Mouse (Mus musculus) small intestine, adult 2 months (tissue): ENCODE data around the gene Ubtf. TPM values are rescaled to one million over a fixed set of nuclear protein-coding genes. Genes with fewer than 3 reads are reported as not detected.

Experiments used
- H3K27ac ChIP-seq: fragments of 200-500 bp; 2 replicates; pipeline ENCODE4 v1.5.1; 2012; ENCODE audit warnings: low read depth, low read length, control low read depth, inconsistent platforms; ENCODE audit not compliant: insufficient read depth
- H3K27me3 ChIP-seq: fragments of 200-500 bp; 2 replicates; pipeline ENCODE4 v1.6.1; 2012; ENCODE audit warnings: mild to moderate bottlenecking, moderate library complexity, low read length, inconsistent platforms; ENCODE audit not compliant: control insufficient read depth, insufficient read depth
- H3K36me3 ChIP-seq: fragments of 200-500 bp; 2 replicates; pipeline ENCODE4 v1.6.1; 2012; ENCODE audit warnings: mild to moderate bottlenecking, low read length, control low read depth, inconsistent platforms; ENCODE audit not compliant: control insufficient read depth, insufficient read depth
- H3K4me1 ChIP-seq: fragments of 200-500 bp; 2 replicates; pipeline ENCODE4 v1.6.1; 2012; ENCODE audit warnings: low read length, inconsistent platforms, mixed read lengths; ENCODE audit not compliant: control insufficient read depth, insufficient read depth, insufficient read length
- H3K4me3 ChIP-seq: fragments of 200-500 bp; 2 replicates; pipeline ENCODE4 v1.5.1; 2012; ENCODE audit warnings: low read depth, mild to moderate bottlenecking, control low read depth, inconsistent platforms, low read length, moderate library complexity
- CTCF ChIP-seq: fragments of 200-500 bp; IDR thresholded peaks from 2 replicates; pipeline ENCODE4 v1.5.1; 2012; ENCODE audit warnings: low read depth, mild to moderate bottlenecking, control low read depth, inconsistent platforms, low read length, moderate library complexity, mixed read lengths; ENCODE audit not compliant: insufficient replicate concordance, insufficient read length; ENCODE audit errors: extremely low read depth
- POLR2A ChIP-seq: fragments of 200-500 bp; IDR thresholded peaks from 2 replicates; pipeline ENCODE4 v1.6.1; 2012; ENCODE audit warnings: low read depth, mild to moderate bottlenecking, control low read depth, inconsistent platforms, low read length, moderate library complexity
- WGBS: fragments of 180-500 bp; shearing (Covaris S2); methylation state at CpG from one replicate; pipeline ENCODE4 v1.1.7; 2018; 5-methylcytosine and 5-hydroxymethylcytosine counted together
- polyA plus RNA-seq: library from polyadenylated mRNA; depleted of rRNA; stranded (reverse); fragments of >200 nt; gene quantifications from 2 replicates; pipeline ENCODE4 v1.2.3, GENCODE M21; 2012

Gene Ubtf
- polyA plus RNA-seq, 1 experiment = 17.6 TPM

- TF ChIP-seq CTCF = no peak
- no peak for TF ChIP-seq POLR2A
- Histone ChIP-seq H3K4me1 (peaks cover 3% of the 10 kb centered on the region; the same call in 1 of the 2 replicates), H3K4me3 (no peak overlapping the region), H3K27me3 (no peaks in the 10 kb centered on the region), H3K36me3 (peaks cover 22% of the 10 kb centered on the region), H3K27ac (no peak overlapping the region)
- WGBS = 47% methylated on average over 2 of the region's 2 CpGs
Measured at GRCm38 (mm10) chr11:102304141-102304540, 15.4 kb downstream of the Ubtf start.

GRCm38 (mm10) chr11:102299839-102300238, 19.7 kb downstream of the Ubtf start:
- no peaks in the 10 kb centered on the region for H3K36me3 ChIP-seq
- TF ChIP-seq CTCF (no peak; the same call in 1 of the 2 replicates), POLR2A (no peak)
- no peak overlapping the region for H3K27ac ChIP-seq
- H3K27me3 ChIP-seq = no peaks in the 10 kb centered on the region
- 6% methylated on average over 1 of the region's 1 CpGs for WGBS
- H3K4me1 ChIP-seq = peaks cover 6% of the 10 kb centered on the region; the same call in 1 of the 2 replicates
- no peak overlapping the region for H3K4me3 ChIP-seq

DNA sequence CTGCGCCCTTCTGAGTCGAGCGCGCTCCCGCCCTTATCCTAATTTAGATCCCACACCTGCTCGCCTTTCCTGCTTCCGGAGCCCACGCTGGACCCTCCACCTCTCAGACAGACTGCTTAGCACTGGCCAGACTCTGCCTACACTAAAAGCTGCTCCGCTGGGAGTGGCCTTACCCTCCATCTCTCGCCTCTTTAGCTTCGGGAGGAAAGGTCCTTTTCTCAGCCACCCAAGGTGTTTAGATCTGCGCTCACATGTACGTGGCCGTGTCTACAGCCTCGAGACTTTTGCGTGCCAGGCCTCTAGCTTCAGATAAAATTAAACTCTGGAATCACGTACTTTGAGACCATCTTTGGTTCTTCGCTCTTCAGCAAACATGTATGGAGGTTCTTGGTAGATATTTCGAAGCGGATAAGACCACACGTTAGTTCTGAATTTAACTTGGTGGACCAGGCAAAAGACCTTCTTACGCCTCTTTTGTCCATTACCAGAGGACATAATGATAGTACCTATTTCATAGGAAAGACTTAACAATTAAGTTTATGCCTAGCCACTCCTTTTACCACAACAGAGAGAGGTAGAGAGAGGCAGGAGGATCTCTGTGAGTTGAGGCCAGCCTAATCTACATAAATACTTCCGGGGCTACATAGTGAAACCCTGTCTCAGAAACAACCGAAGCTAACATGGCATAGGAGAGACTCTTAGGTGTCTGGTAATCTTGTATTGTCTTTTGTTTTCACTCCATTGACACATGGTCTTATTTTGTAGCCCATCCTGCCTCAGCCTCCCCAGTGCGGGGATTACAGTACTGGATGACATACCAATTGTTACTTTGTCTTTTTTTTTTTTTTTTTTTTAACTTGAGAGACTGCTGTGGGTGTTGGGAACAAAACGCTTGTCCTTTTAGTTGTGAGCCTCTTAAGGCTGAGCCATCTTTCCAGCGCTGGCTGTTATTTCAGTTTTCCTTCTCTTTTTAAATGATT, 21.7 kb downstream of the Ubtf start:
- H3K27ac ChIP-seq = peak overlapping the region; percentile 89
- no peaks in the 10 kb centered on the region for H3K27me3 ChIP-seq
- H3K4me1 ChIP-seq = peaks cover 7% of the 10 kb centered on the region; the same call in 1 of the 2 replicates
- WGBS = 16% methylated on average over 27 of the region's 27 CpGs
- H3K36me3 ChIP-seq = peaks cover 3% of the 10 kb centered on the region
- peak overlapping the region; percentile 68 for H3K4me3 ChIP-seq
- TF ChIP-seq POLR2A (no peak), CTCF (no peak)

- TF ChIP-seq POLR2A = peak; percentile 73
- TF ChIP-seq CTCF = no peak
- Histone ChIP-seq H3K4me1 (peaks cover 7% of the 10 kb centered on the region; the same call in 1 of the 2 replicates), H3K27me3 (no peaks in the 10 kb centered on the region), H3K4me3 (peak within 1 kb of the TSS; percentile 68), H3K27ac (peak within 1 kb of the TSS; percentile 89), H3K36me3 (peaks cover 14% of the 10 kb centered on the region)
- 1% methylated on average over 102 of the region's 125 CpGs for WGBS
Measured at GRCm38 (mm10) chr11:102296491-102297472, 22.8 kb downstream of the Ubtf start, which contains the start of gene Atxn7l3. TSS of gene Atxn7l3 (minus strand) at chr11:102296631.

GRCm38 (mm10) chr11:102295598-102296471, 23.7 kb downstream of the Ubtf start:
- no peak for TF ChIP-seq CTCF
- TF ChIP-seq POLR2A = no peak; the same call in 1 of the 2 replicates
- Histone ChIP-seq H3K4me1 (peaks cover 7% of the 10 kb centered on the region; the same call in 1 of the 2 replicates), H3K27ac (peak overlapping the region; percentile 84), H3K36me3 (peaks cover 23% of the 10 kb centered on the region), H3K27me3 (no peaks in the 10 kb centered on the region), H3K4me3 (peak overlapping the region; percentile 68)
- WGBS = 1% methylated on average over 46 of the region's 73 CpGs
